Mouse (Mus musculus): Measurements from ENCODE around the gene Gnaq. TPM values are rescaled to one million over a fixed set of nuclear protein-coding genes. Genes with fewer than 3 reads are reported as not detected.
A peak's percentile ranks its signal among the peaks of the same experiment; 100 is the strongest.

Gnaq gene
- total and polyA plus RNA-seq, 3 experiments = 8.1 to 12.9 (median 8.2) TPM

DNA sequence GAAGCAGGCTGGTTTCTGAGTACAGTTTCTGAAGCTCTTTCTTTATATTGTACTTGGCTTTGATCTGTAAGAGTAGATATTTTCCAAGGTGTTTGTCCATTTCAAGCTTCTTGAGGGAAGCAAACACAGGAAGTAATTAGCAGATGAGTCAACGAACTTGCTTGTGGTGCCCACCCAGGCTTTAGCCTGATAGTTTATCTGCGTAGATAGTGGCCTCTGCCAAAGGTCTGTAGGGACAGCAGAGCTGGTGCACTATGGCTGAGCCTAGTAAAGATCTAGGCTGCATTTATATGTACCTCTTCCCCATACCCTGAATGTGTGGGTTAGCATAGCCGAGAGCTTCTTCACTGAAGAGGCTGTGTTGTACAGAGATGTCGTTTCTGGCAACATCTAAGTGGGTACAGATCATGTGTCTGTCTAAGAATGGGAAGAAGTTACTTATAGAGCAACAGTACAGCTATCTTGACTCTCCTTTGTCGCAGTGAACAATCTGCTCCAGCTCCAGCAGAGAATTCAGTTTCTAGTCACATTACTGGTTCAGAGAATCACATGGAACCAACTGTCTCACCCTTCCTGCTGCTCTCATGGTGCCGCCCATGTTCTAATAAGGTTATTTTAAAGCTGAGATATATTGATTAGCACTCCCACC lies 127.3 kb downstream of the Gnaq start:
- no peak for DNase-seq (ENCODE audit: extremely low read depth)
- no peak overlapping the region for H3K9ac ChIP-seq (ENCODE audit: insufficient read depth, low read depth)
- dilution Hi-C loops (cut with MboI; ENCODE audit: extremely low pct_ligation_motif_present, extremely low pct_unique_long_range_greater_than_20kb, low sequenced_read_pairs) = no loop called here
- no peak overlapping the region for H3K4me3 ChIP-seq (replicated peaks in 1 of 3; ENCODE audit: low read depth in 2 of 3, low read length in 2 of 3, poor library complexity in 1 of 3)
- no peaks in the 10 kb centered on the region for H3K79me2 ChIP-seq (replicated peaks; ENCODE audit: control insufficient read depth, extremely low read depth, insufficient read depth, poor library complexity, severe bottlenecking)
- H3K27ac ChIP-seq (ENCODE audit: insufficient read depth, low read depth) = no peak overlapping the region
- peaks cover 3 to 40% of the 10 kb centered on the region in 2 experiments for H3K36me3 ChIP-seq (replicated peaks in 1 of 2; ENCODE audit: control insufficient read depth in 1 of 2, insufficient read depth in 1 of 2, low read length in 1 of 2)
- no peak for TF ChIP-seq RCOR1 (conservative IDR thresholded peaks at IDR 0.05; ENCODE audit: low read depth, low read length)
- no peak for TF ChIP-seq IRF4 (IDR thresholded peaks at IDR 0.05; ENCODE audit: low read depth, low read length)
- TF ChIP-seq ETS1 (conservative IDR thresholded peaks at IDR 0.05; ENCODE audit: low read depth, low read length) = no peak
- H3K4me2 ChIP-seq (ENCODE audit: insufficient read depth, low read depth, poor library complexity, severe bottlenecking) = no peak overlapping the region
- in situ Hi-C loops (cut with MboI; ENCODE audit: low pct_ligation_motif_present, low pct_unique_long_range_greater_than_20kb, low sequenced_read_pairs) = loop anchor here (10.0 kb wide), 1 partner anchor 65 kb away; no protein-coding TSS in a partner anchor
- H3K4me1 ChIP-seq (ENCODE audit: control insufficient read depth in 1 of 2, insufficient read depth in 2 of 2) = peaks cover 2 to 39% of the 10 kb centered on the region in 2 experiments
- H3K9me3 ChIP-seq (replicated peaks; ENCODE audit: low read length) = no peaks in the 10 kb centered on the region
- no peaks in the 10 kb centered on the region for H3K27me3 ChIP-seq (replicated peaks)

DNA sequence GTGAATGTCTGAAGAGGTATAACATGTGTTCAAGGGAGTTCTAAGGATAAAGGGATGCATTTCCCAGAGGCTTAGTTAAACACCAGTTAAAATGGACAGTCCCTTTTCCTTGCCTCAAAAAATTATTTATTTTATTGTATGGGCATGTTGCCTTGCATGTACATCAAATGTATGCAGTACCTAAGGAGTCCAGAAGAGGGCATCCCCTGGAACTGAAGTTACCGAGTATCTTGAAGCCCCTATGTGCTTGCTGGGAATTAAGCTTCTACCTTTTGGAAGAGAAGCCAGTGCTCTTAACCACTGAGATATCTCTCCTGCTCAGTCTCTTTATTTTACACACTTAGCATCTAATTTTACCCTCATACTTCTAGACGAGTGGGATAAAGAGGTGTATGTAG lies 127.8 kb downstream of the Gnaq start:
- dilution Hi-C loops (cut with MboI; ENCODE audit: extremely low pct_ligation_motif_present, extremely low pct_unique_long_range_greater_than_20kb, low sequenced_read_pairs) (no loop called here), in situ Hi-C loops (cut with MboI; ENCODE audit: low pct_ligation_motif_present, low pct_unique_long_range_greater_than_20kb, low sequenced_read_pairs) (loop anchor here (10.0 kb wide), 1 partner anchor 64 kb away; no protein-coding TSS in a partner anchor)
- Histone ChIP-seq H3K9ac (ENCODE audit: insufficient read depth, low read depth) (no peak overlapping the region), H3K27me3 (replicated peaks) (no peaks in the 10 kb centered on the region), H3K27ac (ENCODE audit: insufficient read depth, low read depth) (no peak overlapping the region), H3K4me1 (ENCODE audit: control insufficient read depth in 1 of 2, insufficient read depth in 2 of 2) (peaks cover 0 to 37% of the 10 kb centered on the region in 2 experiments; a peak in 2 of 4 replicates), H3K79me2 (replicated peaks; ENCODE audit: control insufficient read depth, extremely low read depth, insufficient read depth, poor library complexity, severe bottlenecking) (no peaks in the 10 kb centered on the region), H3K4me3 (replicated peaks in 1 of 3; ENCODE audit: low read depth in 2 of 3, low read length in 2 of 3, poor library complexity in 1 of 3) (no peak overlapping the region), H3K36me3 (replicated peaks in 1 of 2; ENCODE audit: control insufficient read depth in 1 of 2, insufficient read depth in 1 of 2, low read length in 1 of 2) (peaks cover 3 to 39% of the 10 kb centered on the region in 2 experiments), H3K4me2 (ENCODE audit: insufficient read depth, low read depth, poor library complexity, severe bottlenecking) (no peak overlapping the region), H3K9me3 (replicated peaks; ENCODE audit: low read length) (no peaks in the 10 kb centered on the region)
- peak; percentile 47 for DNase-seq (ENCODE audit: extremely low read depth)
- TF ChIP-seq MXI1 (IDR thresholded peaks at IDR 0.05; ENCODE audit: low read depth, low read length) (no peak), JUND (conservative IDR thresholded peaks at IDR 0.05; ENCODE audit: low read depth, low read length) (no peak), SIN3A (IDR thresholded peaks at IDR 0.05; ENCODE audit: low read length) (no peak), RAD21 (IDR thresholded peaks at IDR 0.05; ENCODE audit: low read depth, low read length) (peak; percentile 20), PAX5 (IDR thresholded peaks at IDR 0.05; ENCODE audit: low read length) (no peak), MYC (IDR thresholded peaks at IDR 0.05; ENCODE audit: low read depth, low read length) (no peak), KAT2A (IDR thresholded peaks at IDR 0.05; ENCODE audit: insufficient replicate concordance, low read length) (no peak), CTCF (conservative IDR thresholded peaks at IDR 0.05 in 1 of 2, IDR thresholded peaks at IDR 0.05 in 1 of 2; ENCODE audit: low read depth in 2 of 2, low read length in 2 of 2) (peak; percentile 36 to 53; a peak in 3 of 4 replicates), SMC3 (IDR thresholded peaks at IDR 0.05; ENCODE audit: low read depth, low read length) (peak; percentile 58), NELFE (IDR thresholded peaks at IDR 0.05; ENCODE audit: low read depth, low read length) (no peak), EP300 (IDR thresholded peaks at IDR 0.05; ENCODE audit: low read length) (no peak), USF1 (IDR thresholded peaks at IDR 0.05; ENCODE audit: low read depth, low read length) (no peak)

Measured in CH12.LX (cell line).